Mouse (Mus musculus) cerebellum, postnatal 36 days (tissue): ENCODE measurements around the gene BC005537.

Source experiments
- DNase-seq, 2 experiments: peaks; one replicate each; pipeline ENCODE4 v3.0.0; 2021 to 2022; ENCODE audit warnings: mixed read lengths in 2 of 2

BC005537 gene

GRCm38 (mm10) chr13:24849318-24849717, 47.9 kb downstream of the BC005537 start:
- DNase-seq = no peak

- DNase-seq = no peak
Measured at GRCm38 (mm10) chr13:24851989-24852388, 50.5 kb downstream of the BC005537 start.

GRCm38 (mm10) chr13:24852570-24852969, 51.1 kb downstream of the BC005537 start:
- no peak for DNase-seq

- no peak for DNase-seq
Measured at GRCm38 (mm10) chr13:24859115-24859514, 57.7 kb downstream of the BC005537 start.

GRCm38 (mm10) chr13:24861084-24861483, 59.6 kb downstream of the BC005537 start:
- no peak for DNase-seq

GRCm38 (mm10) chr13:24862021-24862420, 60.6 kb downstream of the BC005537 start:
- DNase-seq = no peak

- peak; percentile 64 for DNase-seq
Measured at GRCm38 (mm10) chr13:24862520-24862919, 61.1 kb downstream of the BC005537 start.
